Mouse (Mus musculus): ENCODE measurements around the gene Fcho2.
"Not testable (repeated sequence)": the region's sequence is repeated elsewhere in the genome, so short reads cannot be mapped to it uniquely, and the experiment has no call there.

GRCm38 (mm10) chr13:98816981-98817660 is 1.9 kb upstream of the Fcho2 start:
- TF ChIP-seq CTCF (conservative IDR thresholded peaks at IDR 0.05 in 1 of 2, IDR thresholded peaks at IDR 0.05 in 1 of 2; ENCODE audit: low read depth in 2 of 2, low read length in 2 of 2); RAD21 (IDR thresholded peaks at IDR 0.05; ENCODE audit: low read depth, low read length); ELF1 (IDR thresholded peaks at IDR 0.05; ENCODE audit: low read depth, low read length); KAT2A (IDR thresholded peaks at IDR 0.05; ENCODE audit: insufficient replicate concordance, low read length); MAZ (IDR thresholded peaks at IDR 0.05; ENCODE audit: low read depth, low read length); USF1 (IDR thresholded peaks at IDR 0.05; ENCODE audit: low read depth, low read length); POLR2A (IDR thresholded peaks at IDR 0.05; ENCODE audit: low read depth, low read length); ZC3H11A (IDR thresholded peaks at IDR 0.05; ENCODE audit: low read depth, low read length); E2F4 (IDR thresholded peaks at IDR 0.05; ENCODE audit: insufficient replicate concordance, low read depth, low read length); MAFK (IDR thresholded peaks at IDR 0.05; ENCODE audit: insufficient replicate concordance, low read length); POLR2AphosphoS2 (IDR thresholded peaks at IDR 0.05; ENCODE audit: low read depth, low read length); JUND (conservative IDR thresholded peaks at IDR 0.05; ENCODE audit: low read depth, low read length); EP300 (IDR thresholded peaks at IDR 0.05; ENCODE audit: low read length); PAX5 (IDR thresholded peaks at IDR 0.05; ENCODE audit: low read length): not testable (repeated sequence)

Measured in CH12.LX (cell line).